Mouse (Mus musculus) liver, adult 2 months (tissue): ENCODE measurements at regions not wholly inside any gene's neighbourhood (a gene's known extent, or its start where the extent isn't known, plus 50 kb on each side); places are given as distances from the start of the nearest gene placed in this dataset.

Experiments
- CTCF ChIP-seq: fragments of 200-500 bp; IDR thresholded peaks from 2 replicates; pipeline ENCODE4 v1.5.1; 2011; ENCODE audit warnings: low read depth, low read length, control low read depth
- POLR2A ChIP-seq: fragments of 200-500 bp; IDR thresholded peaks from 2 replicates; pipeline ENCODE4 v1.6.1; 2011; ENCODE audit warnings: low read length, control low read depth; ENCODE audit not compliant: insufficient read depth; ENCODE audit errors: extremely low read depth

GRCm38 (mm10) chr2:51785169-51785568 lies 149.8 kb downstream of the Rbm43 start:
- TF ChIP-seq POLR2A (no peak), CTCF (no peak)
